Mouse (Mus musculus) lung, adult 2 months (tissue): ENCODE measurements around the gene Gm49388.

Experiments
- CTCF ChIP-seq: fragments of 200-500 bp; IDR thresholded peaks from 2 replicates; pipeline ENCODE4 v1.5.1; 2011; ENCODE audit warnings: mild to moderate bottlenecking, low read length, control low read depth; ENCODE audit not compliant: insufficient read depth
- POLR2A ChIP-seq: fragments of 200-500 bp; IDR thresholded peaks from 2 replicates; pipeline ENCODE4 v1.6.1; 2011; ENCODE audit warnings: low read depth, mild to moderate bottlenecking, control low read depth, low read length, borderline replicate concordance; ENCODE audit errors: extremely low read depth

DNA sequence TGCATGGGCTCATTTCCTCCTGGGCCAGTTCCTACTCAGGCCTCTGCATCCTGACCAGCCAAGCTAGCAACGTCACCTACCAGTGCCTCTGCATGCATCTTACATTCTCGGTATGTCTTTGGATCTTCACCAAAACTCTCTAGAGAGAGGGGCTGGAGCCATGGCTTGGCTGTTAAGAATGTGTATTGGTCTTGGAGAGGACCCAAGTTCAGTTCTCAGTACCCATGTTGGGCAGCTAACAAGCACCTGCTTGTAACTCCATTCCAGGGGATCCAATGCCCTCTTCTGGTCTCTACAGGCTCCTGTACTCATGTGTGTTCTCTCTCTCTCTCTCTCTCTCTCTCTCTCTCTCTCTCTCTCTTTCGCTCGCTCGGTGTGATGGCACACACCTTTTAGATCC lies 32.4 kb downstream of the Gm49388 start:
- no peak for TF ChIP-seq CTCF
- no peak for TF ChIP-seq POLR2A
